Mouse (Mus musculus) gastrocnemius, postnatal 4 days (tissue): Measurements from ENCODE around the gene 5730480H06Rik. TPM values are rescaled to one million over a fixed set of nuclear protein-coding genes. Genes with fewer than 3 reads are reported as not detected.

Experiments
- DNase-seq, 2 experiments: peaks; one replicate each; pipeline ENCODE4 v3.0.0; 2021 to 2022; ENCODE audit warnings: low spot score in 2 of 2, mixed read lengths in 2 of 2
- long read RNA-seq, 2 experiments: library from polyadenylated mRNA; stranded (forward); transcript quantifications; one replicate each; pipeline ENCODE4 v2.0.0; 2021
- total RNA-seq, 2 experiments: library from RNA; stranded (reverse); gene quantifications; 2 replicates each; pipeline ENCODE4 v1.2.3; 2021

Gene 5730480H06Rik
- total RNA-seq = 10 to 100 TPM; 13.1 to 20.2 TPM
- long read RNA-seq, experiment 1, partial matches to known transcripts = 0 of 5 reads
- long read RNA-seq, experiment 1, other reads (novel, unspliced or antisense) = 1 of 5 reads
- long read RNA-seq, experiment 2, partial matches to known transcripts = 0 of 7 reads
- long read RNA-seq, experiment 2, other reads (novel, unspliced or antisense) = 1 of 7 reads

GRCm38 (mm10) chr5:48327652-48328051 is at the start of gene 5730480H06Rik:
Gene 5730480H06Rik, plus strand, starts transcription at chr5:48327952.
- no peak for DNase-seq

DNA sequence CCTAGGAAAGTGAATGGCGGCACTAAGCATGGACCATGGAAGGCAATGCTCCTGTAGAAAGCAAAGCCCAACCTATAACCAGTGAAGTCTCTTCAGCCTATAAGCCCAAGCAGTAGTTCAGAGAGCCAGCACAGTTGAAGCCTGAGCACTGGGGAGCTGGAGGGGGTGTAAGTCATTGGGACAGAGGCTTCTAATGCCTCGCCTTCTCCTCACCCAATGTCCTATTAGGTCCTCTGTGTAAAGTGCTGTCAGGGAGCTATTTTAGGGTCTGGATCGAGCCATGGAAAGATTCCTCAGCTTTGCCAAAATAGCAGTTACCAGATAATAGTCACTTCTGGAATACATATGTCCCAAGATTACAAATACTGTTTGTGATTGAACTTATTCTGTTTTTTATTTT is 26.6 kb upstream of the 5730480H06Rik start:
- DNase-seq = no peak

DNA sequence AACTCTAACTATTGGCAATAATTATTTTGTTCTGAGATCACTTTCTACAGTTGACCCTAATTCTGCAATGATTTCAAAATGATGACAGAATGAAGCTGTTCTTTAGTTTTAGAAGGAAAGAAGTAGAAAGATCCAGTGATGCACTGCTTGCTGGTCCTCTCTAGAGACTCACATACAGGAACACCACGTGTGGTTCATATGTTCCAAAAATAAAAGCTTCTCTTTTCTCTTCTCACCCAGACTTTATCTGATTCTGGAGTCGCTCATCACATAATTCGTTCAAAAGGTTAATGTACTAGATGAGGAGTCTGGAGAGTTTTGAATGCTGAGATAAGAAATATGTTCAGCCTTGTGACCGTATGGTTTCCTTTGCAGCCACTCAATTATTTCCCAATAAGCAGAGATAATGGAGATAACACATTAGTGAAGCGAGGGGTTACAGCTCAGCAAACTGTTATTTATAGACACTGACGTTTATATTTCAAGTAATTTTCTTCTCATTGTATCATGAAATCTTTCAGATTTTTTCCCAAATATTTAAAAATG is 12.6 kb upstream of the 5730480H06Rik start:
- DNase-seq = no peak

DNA sequence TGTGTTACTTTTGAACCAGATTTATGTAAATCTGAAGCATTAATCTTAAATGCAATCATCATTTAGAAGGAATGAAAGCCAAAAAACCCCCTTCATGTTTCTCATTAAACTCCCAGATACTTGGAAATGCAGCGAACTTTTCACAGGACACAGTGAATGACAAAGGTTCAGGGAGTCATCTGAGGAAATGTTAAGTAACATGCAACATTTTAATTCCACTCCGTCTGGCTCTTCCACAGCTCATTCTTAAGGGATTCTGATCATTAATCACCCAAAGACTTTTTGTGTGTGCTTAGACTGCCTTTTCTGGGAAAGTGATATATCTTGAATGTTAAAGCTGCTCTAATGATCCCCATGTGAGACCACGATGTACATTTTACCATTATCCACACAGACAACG is 7.2 kb upstream of the 5730480H06Rik start:
- no peak for DNase-seq

- no peak for DNase-seq
Measured at GRCm38 (mm10) chr5:48326221-48326620, 1.5 kb upstream of the 5730480H06Rik start.

DNA sequence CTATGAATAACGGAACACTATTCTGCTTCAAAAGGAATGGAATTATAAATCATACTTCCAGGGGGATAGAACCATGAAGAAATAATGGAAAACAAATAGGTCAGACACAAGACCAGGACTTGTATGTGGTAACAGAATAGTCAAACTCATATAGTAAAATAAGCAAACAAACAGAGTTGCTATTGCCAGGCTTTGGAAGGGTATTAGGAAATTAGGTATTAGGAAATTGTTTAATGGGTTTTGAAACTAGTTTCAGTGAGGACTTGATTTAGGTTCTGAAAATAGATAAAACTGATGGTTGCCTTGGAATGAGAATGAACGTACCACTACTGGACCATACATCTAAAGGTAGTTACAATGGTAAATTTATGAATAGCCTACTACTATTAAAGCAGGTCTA is 2.0 kb downstream of the 5730480H06Rik start:
- no peak for DNase-seq

GRCm38 (mm10) chr5:48330817-48331216 is 3.1 kb downstream of the 5730480H06Rik start:
- no peak for DNase-seq

DNA sequence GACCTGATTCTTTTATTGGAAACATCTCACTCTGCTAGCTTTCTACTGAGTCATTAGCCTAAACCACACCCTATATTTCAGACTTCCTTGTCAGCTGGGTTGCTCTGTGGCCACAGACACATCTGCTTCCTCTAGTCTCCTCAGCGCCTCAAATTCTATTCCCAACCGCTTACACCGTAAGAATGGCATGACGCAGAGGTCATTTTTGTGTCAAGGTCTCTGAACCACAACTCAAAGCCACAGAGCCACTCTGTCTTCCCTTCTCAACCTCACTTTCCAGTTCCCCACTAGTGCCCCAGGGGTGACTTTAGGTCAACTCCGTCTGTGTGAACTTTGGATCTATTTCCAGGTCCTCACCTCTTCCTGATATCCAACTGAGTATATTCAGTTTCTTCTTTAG is 3.7 kb downstream of the 5730480H06Rik start:
- DNase-seq = no peak

DNA sequence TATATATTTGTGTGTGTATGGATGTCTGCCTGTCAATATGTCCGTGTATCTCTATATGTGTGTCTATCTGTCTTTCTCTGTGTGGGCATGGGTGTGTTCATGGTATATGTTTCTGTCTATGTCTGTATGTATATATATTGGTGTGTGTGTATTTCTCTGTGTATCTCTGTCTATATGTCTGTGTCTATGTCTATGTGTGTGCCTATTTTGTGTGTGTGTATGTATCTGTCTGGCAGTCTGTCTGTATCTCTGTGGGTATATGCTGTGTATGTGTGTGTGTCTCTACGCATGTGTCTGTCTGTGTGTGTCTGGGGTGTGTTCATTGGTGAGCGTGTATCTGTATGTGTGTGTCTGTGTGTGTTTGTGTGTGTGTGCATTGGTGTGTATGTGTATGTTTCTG is 5.7 kb downstream of the 5730480H06Rik start:
- no peak for DNase-seq

- DNase-seq = no peak
Measured at GRCm38 (mm10) chr5:48333884-48334513, 6.2 kb downstream of the 5730480H06Rik start.

DNA sequence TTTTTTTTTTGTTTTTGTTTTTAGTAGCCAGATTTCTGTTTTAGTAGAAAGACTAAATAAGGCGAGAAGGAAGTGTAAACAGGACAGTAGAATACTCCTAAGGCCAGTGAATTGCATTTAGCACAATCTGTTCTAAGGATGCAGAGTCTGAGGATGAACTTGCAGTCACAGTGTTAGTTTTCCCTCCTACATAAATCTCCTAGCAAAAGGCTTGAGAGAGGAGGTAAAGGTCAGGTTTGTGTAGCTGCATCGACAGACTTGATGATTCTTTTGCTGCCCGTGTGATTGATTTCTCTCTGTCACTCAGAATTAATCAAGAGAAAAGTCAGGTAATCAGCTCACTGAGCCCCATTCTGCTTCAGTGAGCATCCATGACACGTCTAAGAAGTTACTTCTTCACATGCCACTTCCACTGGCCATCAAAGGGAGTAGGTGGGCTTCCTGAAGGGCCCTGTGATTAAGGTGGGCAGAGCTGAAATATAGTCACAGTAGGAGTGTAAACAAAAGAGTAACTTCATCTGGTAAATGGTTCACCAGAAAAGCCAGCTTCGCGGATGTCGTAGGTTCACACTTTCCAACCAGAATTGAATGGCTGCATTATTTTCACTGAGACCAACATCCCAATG is 13.2 kb downstream of the 5730480H06Rik start:
- no peak for DNase-seq

GRCm38 (mm10) chr5:48345095-48345982 is 17.6 kb downstream of the 5730480H06Rik start:
- DNase-seq = no peak

DNA sequence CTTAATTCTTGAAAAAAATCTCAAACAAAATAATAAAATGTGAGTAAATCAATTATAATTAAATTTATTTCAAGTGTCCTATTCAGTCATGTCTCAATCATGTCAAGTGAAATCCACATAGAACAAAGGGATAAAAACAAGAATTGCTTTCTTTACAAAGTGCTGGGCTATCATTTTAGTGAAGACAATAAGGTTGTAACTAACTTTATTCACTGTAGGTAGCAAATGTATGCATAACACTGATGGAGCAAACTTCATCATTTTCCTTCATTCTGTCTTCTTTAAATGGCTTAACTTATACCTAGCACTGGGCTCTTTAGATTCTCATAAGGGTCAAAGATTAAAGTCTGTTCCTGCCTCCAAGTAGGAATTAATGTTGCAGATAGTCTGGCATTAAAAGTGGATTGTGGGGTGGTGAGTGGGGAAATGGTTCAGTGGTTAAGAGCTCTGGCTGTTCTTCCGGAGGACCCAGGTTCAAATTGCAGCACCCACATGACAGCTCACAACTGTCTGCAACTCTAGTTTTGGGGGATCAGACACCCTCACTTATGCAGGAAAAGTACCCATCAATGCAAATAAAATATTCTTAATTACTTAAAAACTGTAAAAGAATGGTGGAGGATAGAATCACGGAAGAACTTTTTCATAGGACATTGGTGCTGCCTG is 18.4 kb downstream of the 5730480H06Rik start:
- no peak for DNase-seq

DNA sequence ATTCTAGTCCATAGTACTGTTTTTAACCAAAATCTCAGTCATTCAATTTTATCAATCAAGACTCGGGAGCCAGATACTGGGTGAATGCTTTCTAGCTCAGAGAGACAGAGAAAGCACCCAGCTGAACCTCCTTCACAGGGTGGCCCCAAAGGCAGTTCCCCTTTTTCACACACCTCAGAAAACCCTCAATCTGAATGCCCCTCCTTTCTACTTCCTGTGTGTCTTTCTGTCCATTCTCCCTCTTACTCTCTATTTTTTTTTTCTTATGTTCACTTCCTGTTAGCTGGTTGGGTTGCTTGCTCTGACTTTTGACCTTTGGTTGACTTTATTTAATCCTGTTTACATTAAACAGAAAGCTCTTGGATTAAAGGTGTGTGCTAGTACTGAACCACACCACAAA is 21.6 kb downstream of the 5730480H06Rik start:
- DNase-seq = no peak

GRCm38 (mm10) chr5:48371890-48372766 is 44.4 kb downstream of the 5730480H06Rik start:
- peak; percentile 74 to 92 for DNase-seq

- peak in 1 of 2 experiments; percentile 19 for DNase-seq
Measured at GRCm38 (mm10) chr5:48402497-48402896, 74.7 kb downstream of the 5730480H06Rik start.

DNA sequence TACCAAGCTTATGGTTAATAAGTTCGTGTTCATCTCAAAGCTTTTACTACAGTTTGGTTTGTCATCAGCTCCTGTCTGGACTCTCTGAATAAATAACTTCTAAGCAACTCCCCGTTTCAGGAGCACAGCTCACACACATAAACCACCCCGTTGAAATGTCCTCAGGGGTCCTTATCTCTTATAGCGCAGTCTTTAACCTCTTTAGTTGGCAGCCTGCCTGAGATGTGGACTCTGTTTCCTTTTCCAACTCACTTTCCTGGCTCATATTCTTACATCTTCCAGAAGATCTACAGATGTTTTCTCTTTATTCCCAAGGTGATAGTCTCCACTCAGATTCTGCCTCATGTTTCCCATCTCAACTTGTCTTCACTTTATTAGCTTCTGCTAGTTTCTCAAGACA is 80.5 kb downstream of the 5730480H06Rik start:
- DNase-seq = no peak

DNA sequence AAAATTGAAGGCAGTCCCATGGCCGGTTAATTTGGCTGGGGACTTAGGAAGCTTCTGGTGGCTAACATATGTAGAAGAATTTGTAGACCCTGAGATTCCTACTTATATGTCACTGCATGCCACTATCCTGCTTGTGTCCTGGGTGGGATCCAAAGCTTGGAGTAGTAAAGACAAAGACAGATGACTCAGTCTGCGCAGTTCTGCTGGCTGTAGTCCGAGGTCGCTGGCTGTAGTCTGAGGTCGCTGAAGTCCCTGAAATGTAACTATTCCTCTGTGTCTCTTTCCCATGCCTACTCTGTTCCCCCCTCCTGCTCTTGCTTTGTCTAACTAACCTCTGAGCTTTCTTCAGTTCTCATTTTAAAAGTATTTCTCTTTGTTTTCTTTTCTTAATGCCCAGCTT is 82.6 kb downstream of the 5730480H06Rik start:
- no peak for DNase-seq

GRCm38 (mm10) chr5:48411462-48411861 is 83.7 kb downstream of the 5730480H06Rik start:
- no peak for DNase-seq

- no peak for DNase-seq
Measured at GRCm38 (mm10) chr5:48412261-48412660, 84.5 kb downstream of the 5730480H06Rik start.
